Mouse (Mus musculus): ENCODE measurements at regions not wholly inside any gene's neighbourhood (a gene's known extent, or its start where the extent isn't known, plus 50 kb on each side); places are given as distances from the start of the nearest gene placed in this dataset.
A peak's percentile ranks its signal among the peaks of the same experiment; 100 is the strongest.

DNA sequence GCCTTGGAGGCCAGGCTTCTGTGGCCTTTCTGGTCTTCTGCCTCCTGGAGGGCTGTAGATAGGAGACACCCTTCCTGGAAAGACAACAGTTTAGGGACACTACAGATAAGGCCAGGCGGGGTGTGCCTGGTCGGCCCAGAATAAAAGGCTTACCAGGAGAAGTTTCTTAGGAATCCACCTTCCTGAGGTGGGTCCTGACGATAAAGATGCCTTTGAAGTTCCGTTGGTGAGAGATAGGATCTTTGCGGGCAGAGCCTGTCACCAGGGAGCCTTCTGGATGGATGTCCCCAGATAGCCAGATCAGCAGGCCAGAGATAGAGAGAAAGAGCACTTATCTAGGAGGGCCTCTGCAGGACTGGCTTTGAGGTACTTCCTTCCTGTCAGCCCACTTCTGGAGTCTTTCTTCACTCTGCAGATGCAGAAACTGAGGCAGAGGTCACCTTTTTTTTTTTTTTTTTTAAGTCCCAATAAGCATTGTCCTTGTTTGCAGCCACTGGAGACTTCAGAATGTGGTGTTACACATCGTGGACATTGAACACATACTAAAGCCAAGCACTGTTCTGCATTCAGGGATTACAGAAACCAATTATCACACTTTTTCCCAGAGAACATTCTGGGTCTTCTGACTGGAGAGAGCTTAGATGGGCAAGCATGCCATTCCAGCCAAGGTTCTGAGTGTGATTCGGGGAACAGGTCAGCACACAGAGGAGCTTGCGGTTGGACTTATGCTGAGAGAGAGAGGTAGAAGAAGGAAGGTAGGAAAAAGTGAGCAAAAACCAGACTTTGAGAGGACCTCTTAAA is 1236.3 kb upstream of the A1bg start:
- WGBS, result 65% methylated on average over 8 of the region's 8 CpGs
- Histone ChIP-seq H3K4me2 (no peak overlapping the region), H3K36me3 (no peaks in the 10 kb centered on the region), H3K9ac (no peak overlapping the region), H3K9me3 (no peaks in the 10 kb centered on the region), H3K4me3 (replicated peaks) (no peak overlapping the region), H3K27me3 (replicated peaks) (no peaks in the 10 kb centered on the region), H3K4me1 (no peaks in the 10 kb centered on the region), H3K27ac (no peak overlapping the region)
- peak; percentile 90 for ATAC-seq (ENCODE audit: insufficient read depth, low FRiP score, low read depth)

DNA sequence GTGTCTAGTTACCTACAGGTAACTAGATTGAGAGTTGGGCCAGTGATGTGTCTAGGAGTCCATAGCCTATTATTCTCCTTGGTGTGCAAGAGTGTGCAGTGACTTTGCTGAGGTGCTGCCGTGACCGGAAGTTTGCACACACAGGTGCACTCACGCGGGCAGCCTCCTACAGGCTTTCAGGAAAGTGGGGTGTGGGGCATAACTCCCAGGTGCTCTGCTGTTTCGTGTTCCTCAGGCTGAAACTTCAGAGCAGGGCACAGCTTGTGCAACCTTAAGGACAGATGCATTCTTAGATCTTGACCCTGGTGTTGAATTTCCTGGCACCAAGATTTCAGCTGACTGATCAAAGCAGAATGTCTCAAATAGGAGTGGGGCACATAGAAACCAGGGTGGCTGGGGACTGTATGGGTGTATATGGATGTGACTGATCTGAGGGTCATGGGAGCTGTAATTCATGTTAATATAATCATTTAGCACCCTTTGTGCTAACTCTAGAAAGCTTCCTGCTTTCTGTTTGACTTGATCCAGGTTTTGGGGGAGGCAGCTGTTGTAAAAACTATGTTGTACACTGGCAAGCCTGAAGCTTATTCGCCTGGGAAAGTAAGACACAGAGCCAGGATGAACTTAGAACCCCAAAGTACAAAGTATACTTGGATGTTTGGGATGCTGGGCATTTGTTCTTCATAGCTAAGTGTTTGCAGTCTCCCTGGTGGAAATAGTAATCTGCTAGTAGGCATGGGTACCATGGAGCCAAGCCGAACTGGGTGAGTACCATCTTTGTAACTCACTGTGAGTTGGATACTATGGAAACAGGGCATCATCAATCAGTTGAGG is 1234.6 kb upstream of the A1bg start:
- Histone ChIP-seq H3K9ac (no peak overlapping the region), H3K4me3 (replicated peaks) (no peak overlapping the region), H3K36me3 (no peaks in the 10 kb centered on the region), H3K27ac (no peak overlapping the region), H3K27me3 (replicated peaks) (no peaks in the 10 kb centered on the region), H3K4me1 (no peaks in the 10 kb centered on the region), H3K4me2 (no peak overlapping the region), H3K9me3 (no peaks in the 10 kb centered on the region)
- WGBS, result 87% methylated on average over 7 of the region's 7 CpGs
- no peak for ATAC-seq (ENCODE audit: insufficient read depth, low FRiP score, low read depth)

DNA sequence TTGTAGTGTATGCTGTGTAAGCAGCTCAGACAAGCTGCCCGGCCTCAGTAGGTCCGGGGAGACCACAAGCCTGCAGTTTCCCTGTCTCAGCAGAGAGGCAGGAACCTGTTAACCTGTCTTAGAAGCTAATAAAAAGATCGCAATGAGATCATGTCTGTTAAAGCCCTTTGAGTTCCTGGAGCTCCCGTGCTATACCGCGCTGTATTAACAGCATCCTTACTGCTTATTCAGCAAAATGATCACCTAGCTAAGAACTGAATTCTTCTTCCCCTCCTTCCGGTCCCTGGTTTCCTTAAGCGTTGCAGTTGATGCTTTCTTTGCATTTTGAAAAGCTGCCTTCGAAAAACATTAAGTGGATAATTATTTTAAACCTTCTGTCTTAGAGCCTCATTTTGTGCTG is 1230.4 kb upstream of the A1bg start:
- no peaks in the 10 kb centered on the region for H3K27me3 ChIP-seq (replicated peaks)
- H3K4me3 ChIP-seq (replicated peaks), result no peak overlapping the region
- H3K27ac ChIP-seq, result no peak overlapping the region
- no peaks in the 10 kb centered on the region for H3K36me3 ChIP-seq
- no peaks in the 10 kb centered on the region for H3K9me3 ChIP-seq
- no peaks in the 10 kb centered on the region for H3K4me1 ChIP-seq
- H3K4me2 ChIP-seq, result no peak overlapping the region
- H3K9ac ChIP-seq, result no peak overlapping the region
- 62% methylated on average over 9 of the region's 9 CpGs for WGBS
- no peak for ATAC-seq (ENCODE audit: insufficient read depth, low FRiP score, low read depth)

DNA sequence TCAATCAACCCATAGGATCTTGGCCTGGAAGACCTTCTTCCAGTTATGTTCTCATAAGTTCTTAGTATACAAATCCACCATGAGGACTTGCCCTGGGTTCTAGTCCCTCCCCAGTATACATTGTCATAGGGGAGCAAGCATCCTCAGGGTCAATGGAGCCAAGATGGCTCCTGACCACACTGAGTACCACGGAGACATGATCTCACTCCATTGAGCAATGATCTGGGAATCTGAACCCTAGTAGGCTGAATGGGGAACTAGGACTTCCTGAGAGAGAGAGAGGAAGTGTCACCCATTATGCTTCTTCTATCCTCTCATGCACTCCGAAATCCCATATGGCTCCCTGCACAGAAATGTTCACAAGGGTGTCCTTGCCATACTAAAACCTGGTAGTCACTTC is 1229.3 kb upstream of the A1bg start:
- Histone ChIP-seq H3K9ac (no peak overlapping the region), H3K27ac (no peak overlapping the region), H3K4me1 (no peaks in the 10 kb centered on the region), H3K4me2 (no peak overlapping the region), H3K9me3 (no peaks in the 10 kb centered on the region), H3K4me3 (replicated peaks) (no peak overlapping the region), H3K36me3 (no peaks in the 10 kb centered on the region), H3K27me3 (replicated peaks) (no peaks in the 10 kb centered on the region)
- no peak for ATAC-seq (ENCODE audit: insufficient read depth, low FRiP score, low read depth)
- 87% methylated on average over 2 of the region's 2 CpGs for WGBS

DNA sequence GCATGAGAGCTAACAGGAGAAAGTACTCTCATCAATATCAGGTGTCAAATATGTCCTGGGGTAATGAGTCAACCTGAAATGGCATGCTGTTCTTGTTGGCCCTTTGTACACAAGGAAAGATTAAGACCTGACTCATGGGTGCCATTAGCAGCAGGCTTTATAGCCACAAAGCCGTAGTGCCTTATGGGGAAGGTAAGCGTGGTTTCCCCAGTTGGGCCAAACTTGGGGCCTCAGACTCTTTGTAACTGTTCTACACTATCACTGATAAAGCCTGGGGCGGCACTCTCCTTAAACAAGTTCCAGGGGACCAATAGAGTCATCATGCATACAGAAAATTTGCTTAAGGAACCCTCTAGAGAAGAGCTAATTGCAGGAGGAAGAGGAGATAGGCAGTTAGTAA is 1228.9 kb upstream of the A1bg start:
- ATAC-seq (ENCODE audit: insufficient read depth, low FRiP score, low read depth), result no peak
- Histone ChIP-seq H3K36me3 (no peaks in the 10 kb centered on the region), H3K27ac (no peak overlapping the region), H3K4me2 (no peak overlapping the region), H3K9me3 (no peaks in the 10 kb centered on the region), H3K27me3 (replicated peaks) (no peaks in the 10 kb centered on the region), H3K4me3 (replicated peaks) (no peak overlapping the region), H3K9ac (no peak overlapping the region), H3K4me1 (no peaks in the 10 kb centered on the region)
- WGBS, result 65% methylated on average over 3 of the region's 3 CpGs

DNA sequence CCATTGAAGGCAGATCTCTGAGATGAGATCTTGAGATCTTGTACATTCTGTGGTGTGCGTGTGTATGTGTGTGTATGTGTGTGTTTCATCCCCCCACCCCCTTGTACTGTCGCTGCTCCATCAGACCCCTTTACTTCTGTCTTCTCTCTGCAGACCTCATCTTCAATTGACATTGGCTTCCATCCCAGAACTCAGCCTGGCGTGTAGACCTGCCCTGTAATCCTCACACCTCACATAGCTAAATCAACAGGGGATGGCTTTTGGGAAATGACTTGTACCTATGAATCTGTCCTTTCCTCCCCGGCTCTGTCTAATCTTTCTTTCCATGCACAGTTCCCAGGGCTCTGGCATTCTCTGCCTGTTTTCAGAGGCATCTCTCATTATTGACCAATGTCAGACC is 1227.5 kb upstream of the A1bg start:
- Histone ChIP-seq H3K4me2 (no peak overlapping the region), H3K9me3 (no peaks in the 10 kb centered on the region), H3K27me3 (replicated peaks) (no peaks in the 10 kb centered on the region), H3K9ac (no peak overlapping the region), H3K4me1 (no peaks in the 10 kb centered on the region), H3K4me3 (replicated peaks) (no peak overlapping the region), H3K27ac (no peak overlapping the region), H3K36me3 (no peaks in the 10 kb centered on the region)
- ATAC-seq (ENCODE audit: insufficient read depth, low FRiP score, low read depth), result no peak
- 77% methylated on average over 4 of the region's 4 CpGs for WGBS

DNA sequence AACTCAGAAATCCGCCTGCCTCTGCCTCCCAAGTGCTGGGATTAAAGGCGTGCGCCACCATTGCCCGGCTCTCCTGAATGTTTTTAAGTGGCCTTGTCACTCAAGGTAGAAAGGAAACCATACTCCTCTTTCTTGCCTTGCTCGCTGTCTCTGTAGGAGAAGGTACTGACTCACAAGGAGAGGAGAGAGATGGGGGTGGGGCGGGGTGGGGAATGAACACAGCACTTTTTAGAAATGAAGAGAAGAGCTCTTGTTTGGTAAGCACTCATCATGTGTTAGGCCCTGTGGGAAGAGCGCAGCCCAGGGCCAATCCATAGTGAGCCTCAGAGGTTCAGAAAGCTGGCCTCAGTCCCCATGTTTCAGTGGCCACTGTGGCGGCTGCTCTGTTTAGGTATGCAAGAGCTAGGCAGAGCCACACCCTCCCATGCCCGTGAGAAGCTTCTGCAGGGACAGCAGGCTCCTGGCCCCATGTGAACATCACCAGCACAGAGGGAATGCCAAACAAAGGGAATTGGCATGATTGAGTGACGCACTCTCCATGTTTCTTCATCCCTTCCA is 1225.9 kb upstream of the A1bg start:
- H3K9ac ChIP-seq, result no peak overlapping the region
- no peaks in the 10 kb centered on the region for H3K9me3 ChIP-seq
- 82% methylated on average over 10 of the region's 10 CpGs for WGBS
- H3K4me3 ChIP-seq (replicated peaks), result no peak overlapping the region
- H3K4me2 ChIP-seq, result no peak overlapping the region
- peak; percentile 34; the same call in 1 of the 2 replicates for ATAC-seq (ENCODE audit: insufficient read depth, low FRiP score, low read depth)
- no peaks in the 10 kb centered on the region for H3K27me3 ChIP-seq (replicated peaks)
- no peaks in the 10 kb centered on the region for H3K36me3 ChIP-seq
- H3K27ac ChIP-seq, result no peak overlapping the region
- H3K4me1 ChIP-seq, result no peaks in the 10 kb centered on the region

DNA sequence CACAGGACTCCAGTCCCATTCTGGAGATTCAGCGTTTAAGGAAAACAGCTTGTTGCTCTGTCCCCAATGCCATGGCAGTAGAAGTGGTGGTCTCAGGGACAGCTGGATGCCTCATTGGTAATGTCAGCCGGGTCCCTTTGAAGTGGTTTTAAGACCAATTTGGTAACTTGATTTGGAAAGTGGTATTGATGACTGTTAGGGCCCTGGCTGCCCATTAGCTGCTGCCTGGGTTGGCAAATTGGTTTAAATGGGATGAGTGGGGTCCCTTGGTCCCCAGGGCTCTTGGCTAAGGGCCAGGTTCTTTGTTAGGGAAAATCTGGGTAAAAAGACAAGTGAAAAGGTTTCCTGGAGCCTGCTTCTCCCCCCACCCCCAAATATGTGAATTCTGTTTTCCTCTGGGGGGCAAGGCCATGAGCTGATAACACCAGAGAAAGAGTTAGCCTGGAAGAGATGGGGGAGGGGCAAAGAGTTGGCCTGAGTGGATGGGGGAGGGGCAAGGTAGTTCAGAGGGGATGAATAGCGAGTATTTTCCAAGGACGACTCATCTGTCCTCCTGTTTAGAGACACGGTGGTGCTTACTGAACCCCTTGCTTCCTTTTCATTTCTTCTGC is 1224.6 kb upstream of the A1bg start:
- no peak overlapping the region for H3K27ac ChIP-seq
- H3K9me3 ChIP-seq, result no peaks in the 10 kb centered on the region
- H3K4me2 ChIP-seq, result no peak overlapping the region
- H3K9ac ChIP-seq, result no peak overlapping the region
- no peak for ATAC-seq (ENCODE audit: insufficient read depth, low FRiP score, low read depth)
- no peaks in the 10 kb centered on the region for H3K27me3 ChIP-seq (replicated peaks)
- 39% methylated on average over 5 of the region's 5 CpGs for WGBS
- no peaks in the 10 kb centered on the region for H3K36me3 ChIP-seq
- H3K4me3 ChIP-seq (replicated peaks), result no peak overlapping the region
- H3K4me1 ChIP-seq, result no peaks in the 10 kb centered on the region

DNA sequence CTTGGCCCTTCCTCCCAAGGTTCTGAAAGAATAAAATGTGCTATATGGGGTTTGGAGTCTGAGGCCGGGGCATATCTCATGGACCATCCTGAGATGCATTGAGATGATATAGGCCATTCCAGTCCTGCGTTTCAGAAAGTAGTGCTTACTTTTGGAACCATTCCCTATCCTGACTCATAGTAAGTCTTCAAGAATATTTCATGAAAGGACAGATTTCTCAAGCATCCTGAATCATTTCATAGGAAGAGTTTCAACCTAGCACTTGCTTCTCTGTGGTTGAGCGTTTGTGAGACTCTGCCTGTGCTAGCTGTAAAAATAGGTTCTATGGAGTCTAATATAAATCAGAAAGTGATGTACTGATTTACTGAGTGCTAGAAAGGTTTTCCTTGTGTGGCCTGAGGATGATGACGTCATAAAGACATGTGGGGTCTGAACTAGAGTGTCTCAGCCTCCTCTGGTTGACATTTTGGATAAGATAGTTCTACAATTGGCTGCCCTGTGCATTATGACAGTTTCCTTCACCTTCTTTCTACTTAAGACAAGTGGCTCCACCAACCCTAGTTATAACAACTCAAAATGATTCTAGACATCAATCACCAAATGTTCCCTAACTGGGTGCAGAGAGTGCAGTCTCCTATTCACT is 1223.0 kb upstream of the A1bg start:
- Histone ChIP-seq H3K4me2 (no peak overlapping the region), H3K36me3 (no peaks in the 10 kb centered on the region), H3K4me1 (no peaks in the 10 kb centered on the region), H3K27me3 (replicated peaks) (no peaks in the 10 kb centered on the region), H3K9me3 (no peaks in the 10 kb centered on the region), H3K4me3 (replicated peaks) (no peak overlapping the region), H3K9ac (no peak overlapping the region), H3K27ac (no peak overlapping the region)
- no peak for ATAC-seq (ENCODE audit: insufficient read depth, low FRiP score, low read depth)
- WGBS, result 86% methylated on average over 4 of the region's 4 CpGs

DNA sequence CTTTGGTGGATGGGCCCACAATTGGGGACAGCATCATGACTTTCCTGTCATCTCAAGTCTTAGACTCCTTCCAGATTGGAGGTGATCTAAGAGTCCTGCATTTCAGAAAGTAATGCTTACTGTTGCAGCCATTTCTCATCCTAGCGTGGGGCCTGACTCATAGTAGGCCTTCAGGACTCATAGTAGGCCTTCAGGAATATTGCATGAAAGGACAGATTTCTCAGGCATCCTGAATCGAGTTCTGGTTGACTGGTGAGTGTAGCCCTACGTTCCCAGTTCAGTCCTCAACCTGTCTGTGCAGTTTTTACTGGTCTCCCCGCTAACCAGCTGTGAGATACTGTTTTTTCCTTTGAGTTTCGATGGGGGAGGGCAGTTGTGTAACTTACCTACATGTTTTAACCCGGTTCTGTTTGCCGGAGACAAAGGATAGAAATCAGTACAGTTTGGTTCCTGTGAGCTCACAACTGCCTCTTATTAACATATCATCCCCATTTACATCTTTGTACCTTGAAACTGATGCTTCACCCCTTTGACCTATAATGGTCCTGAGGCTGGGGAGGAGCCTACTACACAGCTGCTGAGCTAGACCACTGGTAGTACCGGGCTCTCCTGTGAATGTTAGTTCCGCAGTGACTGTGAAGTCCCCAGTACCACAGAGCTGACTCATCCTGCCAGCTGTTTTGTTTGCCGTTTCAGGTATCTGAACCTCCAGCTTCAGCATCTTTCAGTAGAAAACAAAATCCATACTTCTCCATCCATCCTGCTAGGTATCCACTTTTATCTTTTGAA is 1222.2 kb upstream of the A1bg start:
- H3K36me3 ChIP-seq, result no peaks in the 10 kb centered on the region
- no peak overlapping the region for H3K4me2 ChIP-seq
- H3K27ac ChIP-seq, result no peak overlapping the region
- no peaks in the 10 kb centered on the region for H3K4me1 ChIP-seq
- no peak overlapping the region for H3K9ac ChIP-seq
- H3K4me3 ChIP-seq (replicated peaks), result no peak overlapping the region
- no peaks in the 10 kb centered on the region for H3K27me3 ChIP-seq (replicated peaks)
- no peak for ATAC-seq (ENCODE audit: insufficient read depth, low FRiP score, low read depth)
- WGBS, result 83% methylated on average over 10 of the region's 10 CpGs
- H3K9me3 ChIP-seq, result no peaks in the 10 kb centered on the region

DNA sequence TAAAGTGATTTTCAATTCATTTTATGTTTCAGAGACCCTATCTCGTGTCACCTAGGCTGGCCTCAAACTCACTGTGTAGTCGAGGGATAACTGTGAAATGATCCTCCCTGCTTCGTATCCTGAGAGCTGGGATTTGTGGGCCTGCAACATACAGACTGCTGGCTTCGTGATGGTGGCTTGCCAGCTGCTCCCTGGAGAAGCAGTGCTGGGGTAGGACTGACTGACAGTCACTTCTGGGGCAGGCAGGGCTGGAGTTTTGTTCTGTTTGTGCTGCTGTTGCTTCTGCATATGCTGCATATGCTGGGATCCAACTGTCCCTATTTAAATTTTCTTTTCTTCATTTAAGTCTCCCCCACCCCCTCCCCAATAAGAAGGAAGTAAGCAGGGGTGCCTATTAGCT is 1217.0 kb upstream of the A1bg start:
- Histone ChIP-seq H3K4me3 (replicated peaks) (no peak overlapping the region), H3K9me3 (no peaks in the 10 kb centered on the region), H3K27me3 (replicated peaks) (no peaks in the 10 kb centered on the region), H3K27ac (no peak overlapping the region), H3K36me3 (no peaks in the 10 kb centered on the region), H3K4me1 (peaks cover 7% of the 10 kb centered on the region; the same call in 1 of the 2 replicates), H3K9ac (no peak overlapping the region), H3K4me2 (no peak overlapping the region)
- WGBS, result 60% methylated on average over 4 of the region's 4 CpGs
- ATAC-seq (ENCODE audit: insufficient read depth, low FRiP score, low read depth), result no peak
